Mouse (Mus musculus): ENCODE results near the gene Atp6v1e1.
"Not testable (repeated sequence)": the region's sequence is repeated elsewhere in the genome, so short reads cannot be mapped to it uniquely, and the experiment has no call there.

Gene Atp6v1e1

GRCm38 (mm10) chr6:120822307-120822928, at the start of gene Atp6v1e1:
Gene Atp6v1e1 (minus strand): TSS chr6:120822793.
- DNase-seq (ENCODE audit: low spot score): peak; percentile 93

GRCm38 (mm10) chr6:120871286-120871685, 48.7 kb upstream of the Atp6v1e1 start:
- DNase-seq (ENCODE audit: low spot score): no peak

GRCm38 (mm10) chr6:120868824-120869223, 46.2 kb upstream of the Atp6v1e1 start:
- DNase-seq (ENCODE audit: low spot score): no peak

- DNase-seq (ENCODE audit: low spot score): no peak
These were observed 43.6 kb upstream of the Atp6v1e1 start for GRCm38 (mm10) chr6:120866051-120866814.

GRCm38 (mm10) chr6:120860079-120860478, 37.5 kb upstream of the Atp6v1e1 start:
- DNase-seq (ENCODE audit: low spot score): no peak

GRCm38 (mm10) chr6:120858217-120858711, 35.7 kb upstream of the Atp6v1e1 start:
- DNase-seq (ENCODE audit: low spot score): no peak

GRCm38 (mm10) chr6:120854413-120854812, 31.8 kb upstream of the Atp6v1e1 start:
- DNase-seq (ENCODE audit: low spot score): no peak

GRCm38 (mm10) chr6:120850720-120851119, 28.1 kb upstream of the Atp6v1e1 start:
- DNase-seq (ENCODE audit: low spot score): not testable (repeated sequence)

- DNase-seq (ENCODE audit: low spot score): no peak
These were observed 19.2 kb upstream of the Atp6v1e1 start for GRCm38 (mm10) chr6:120841754-120842153.

GRCm38 (mm10) chr6:120840258-120840657, 17.7 kb upstream of the Atp6v1e1 start:
- no peak for DNase-seq (ENCODE audit: low spot score)

- DNase-seq (ENCODE audit: low spot score): no peak
These were observed 14.5 kb upstream of the Atp6v1e1 start for GRCm38 (mm10) chr6:120837152-120837530.

- no peak for DNase-seq (ENCODE audit: low spot score)
These were observed 14.0 kb upstream of the Atp6v1e1 start for GRCm38 (mm10) chr6:120836389-120837151.

- DNase-seq (ENCODE audit: low spot score): peak; percentile 87
These were observed 13.1 kb upstream of the Atp6v1e1 start, which contains the start of gene Bcl2l13 for GRCm38 (mm10) chr6:120835474-120836374. Gene Bcl2l13 (plus strand): TSS chr6:120836212.

- no peak for DNase-seq (ENCODE audit: low spot score)
These were observed 12.3 kb upstream of the Atp6v1e1 start for GRCm38 (mm10) chr6:120834766-120835321.

GRCm38 (mm10) chr6:120832097-120832496, 9.5 kb upstream of the Atp6v1e1 start:
- DNase-seq (ENCODE audit: low spot score): no peak

GRCm38 (mm10) chr6:120830866-120831608, 8.4 kb upstream of the Atp6v1e1 start:
- no peak for DNase-seq (ENCODE audit: low spot score)

- DNase-seq (ENCODE audit: low spot score): no peak
These were observed 7.5 kb upstream of the Atp6v1e1 start for GRCm38 (mm10) chr6:120830056-120830455.

- no peak for DNase-seq (ENCODE audit: low spot score)
These were observed 483 bp upstream of the Atp6v1e1 start for GRCm38 (mm10) chr6:120822937-120823614.

GRCm38 (mm10) chr6:120821715-120822114, 878 bp downstream of the Atp6v1e1 start:
- DNase-seq (ENCODE audit: low spot score): no peak

GRCm38 (mm10) chr6:120820941-120821340, 1.7 kb downstream of the Atp6v1e1 start:
- DNase-seq (ENCODE audit: low spot score): no peak

Data from ovary, adult 18-20 months (tissue).